ENCODE assay signal across 9 mouse cellular contexts in the genomic region with DNA sequence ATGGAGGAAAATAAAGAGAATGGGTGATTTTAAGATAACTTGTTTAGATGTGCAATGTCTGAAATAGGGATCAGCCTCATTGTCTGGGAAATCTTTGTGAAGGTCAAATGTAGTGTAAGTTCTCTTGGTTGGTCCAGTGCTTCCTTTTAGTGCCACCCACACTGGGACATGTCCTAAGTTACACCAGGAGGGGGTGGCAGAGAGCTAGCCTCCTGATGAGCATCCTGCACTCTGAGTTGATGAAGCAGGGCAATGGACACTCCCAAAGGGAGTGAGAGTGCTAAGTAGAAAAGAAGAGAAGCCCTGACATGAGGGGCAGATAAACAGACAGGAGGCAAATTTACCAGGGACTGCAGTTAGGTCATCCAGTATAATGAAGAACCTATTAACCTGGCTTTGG. TPM values are rescaled to one million over a fixed set of nuclear protein-coding genes. Genes with fewer than 3 reads are reported as not detected.
DNase-seq lines count a peak whose midpoint lies in the region; TF ChIP-seq lines count a peak whose summit lies in the region.
"Had no signal": no experiment of that assay in that cellular context is flagged by ENCODE, and none has a peak within 500 bp of the region (broad histone marks: within the 10 kb centered on the region; RNA-seq: fewer than 3 reads in every experiment).

No protein-coding gene starts in this region.

- peak; percentile 0 for DNase-seq in heart, adult 8-10 months (ENCODE audit: low spot score)
- DNase-seq in heart, postnatal 25 days (ENCODE audit: low spot score): no peak
- peak; percentile 65 to 66 for DNase-seq in cerebellum, postnatal 10 days
- peak; percentile 2 to 5 for DNase-seq in frontal cortex, postnatal 10 days (ENCODE audit: low spot score in 2 of 2)
- peak; percentile 39 to 60 for DNase-seq in layer of hippocampus, postnatal 10 days (ENCODE audit: low spot score in 2 of 2)
- DNase-seq in retina, postnatal 1 day: peak; percentile 60
- DNase-seq in yolk sac, embryonic 10.5 days (ENCODE audit: low spot score): no peak

- H3K36me3 ChIP-seq in E14TG2a.4 (ENCODE audit: insufficient read depth, low read length): no peaks in the 10 kb centered on the region
- H3K36me3 ChIP-seq: hindbrain, embryonic 15.5 days had no signal

- no peaks in the 10 kb centered on the region for H3K9me3 ChIP-seq in E14TG2a.4 (ENCODE audit: low read length)
- H3K9me3 ChIP-seq: hindbrain, embryonic 15.5 days had no signal

- intact Hi-C loops in heart, postnatal 25 days (cut with DNase I): loop anchor here (5.0 kb wide), 2 partner anchors 108 to 543 kb away; no protein-coding TSS in a partner anchor

- H3K4me1 ChIP-seq in E14TG2a.4 (replicated peaks; ENCODE audit: low read depth, low read length): no peaks in the 10 kb centered on the region
- H3K4me1 ChIP-seq: hindbrain, embryonic 15.5 days had no signal

- H3K27me3 ChIP-seq in E14TG2a.4 (ENCODE audit: insufficient read depth, low read length): no peaks in the 10 kb centered on the region
- H3K27me3 ChIP-seq: hindbrain, embryonic 15.5 days had no signal

- no peak overlapping the region for H3K4me3 ChIP-seq in E14TG2a.4 (replicated peaks; ENCODE audit: low read length)
- H3K4me3 ChIP-seq: hindbrain, embryonic 15.5 days had no signal

- TF ChIP-seq CTCF in E14TG2a.4 (conservative IDR thresholded peaks at IDR 0.05; ENCODE audit: low read length): peak; percentile 30

RNA-seq across cellular contexts. Expression of a gene that starts 35.1 kb away (rescaled TPM):
- not detected for total RNA-seq in heart, adult 8-10 months (2022)
- total RNA-seq in heart, postnatal 25 days (2021): not detected
- not detected for total RNA-seq in layer of hippocampus, postnatal 10 days (2021)

Comparison
In these comparisons a context has a peak if more than half of its experiments do, and no peak if none do; other contexts are left out.
1. DNase-seq: peak in heart, adult 8-10 months (single experiment), cerebellum, postnatal 10 days (2 of 2), frontal cortex, postnatal 10 days (2 of 2), layer of hippocampus, postnatal 10 days (2 of 2) and retina, postnatal 1 day (single experiment); none in heart, postnatal 25 days (single experiment) and yolk sac, embryonic 10.5 days (single experiment).